Mouse (Mus musculus): ENCODE measurements around the gene H2-Eb1.

DNA sequence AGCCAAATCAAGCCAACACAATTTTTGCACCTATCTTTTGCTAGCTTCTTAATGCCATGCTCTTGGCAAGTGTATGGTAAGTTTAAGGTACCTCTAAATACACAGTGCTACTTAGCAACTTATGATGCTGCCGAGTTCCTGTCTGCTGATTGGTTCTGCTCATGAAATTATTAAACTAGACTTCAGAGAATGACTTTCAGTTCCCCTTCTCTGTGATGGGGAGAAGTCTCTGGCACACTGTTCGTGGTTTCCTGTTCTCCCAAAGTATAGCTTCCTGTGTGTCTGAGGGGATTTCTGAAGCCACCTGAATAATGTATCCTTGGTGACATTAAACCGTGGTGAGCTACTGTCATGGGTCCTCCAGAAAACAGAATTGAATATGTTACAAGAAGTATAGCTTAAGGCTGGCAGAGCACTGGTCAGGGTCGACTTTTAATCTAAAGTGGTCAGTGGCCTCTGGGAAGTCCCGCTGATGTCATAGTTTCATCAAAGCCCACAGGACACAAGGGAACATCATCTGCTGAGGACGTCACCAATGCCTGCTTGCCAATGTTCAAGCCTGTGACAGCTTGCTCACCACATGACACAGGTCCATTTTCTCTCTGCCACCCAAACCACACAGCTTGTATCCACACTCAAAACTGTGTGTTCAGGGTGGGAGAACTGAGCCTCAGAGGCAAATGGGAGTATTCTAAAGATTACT is 42.1 kb downstream of the H2-Eb1 start:
- no peak for TF ChIP-seq CTCF (IDR thresholded peaks at IDR 0.05; ENCODE audit: low read depth, low read length)
- no peak for TF ChIP-seq TAL1 (conservative IDR thresholded peaks at IDR 0.05; ENCODE audit: low read depth, low read length)

Data from G1E (cell line).